Mouse (Mus musculus): ENCODE results near the gene Cntn4.
"Not testable (repeated sequence)": the region's sequence is repeated elsewhere in the genome, so short reads cannot be mapped to it uniquely, and the experiment has no call there.

DNA sequence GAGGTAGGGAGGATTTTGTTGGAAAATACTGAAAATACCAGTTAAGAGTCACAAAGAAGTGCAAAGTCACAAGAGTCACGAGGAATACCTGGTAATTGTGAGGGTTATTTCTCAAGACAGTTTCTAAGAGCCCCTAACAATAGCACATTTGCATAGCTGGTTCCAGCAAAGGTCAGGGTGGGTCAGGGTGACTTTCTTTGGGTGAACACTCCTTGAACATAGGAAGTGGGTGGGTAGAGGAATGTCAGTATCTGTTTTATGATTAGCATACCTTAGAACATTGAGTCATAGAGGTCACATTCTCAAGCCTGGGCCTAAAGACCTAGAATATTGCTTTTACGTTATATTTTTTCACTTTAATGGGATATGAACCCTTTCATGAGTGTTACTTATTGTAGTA, 681.3 kb downstream of the Cntn4 start:
- not testable (repeated sequence) for TF ChIP-seq EP300 (optimal IDR thresholded peaks at IDR 0.05); CTCF (IDR thresholded peaks at IDR 0.05; ENCODE audit: low read depth)
